ENCODE assay signal across 8 mouse cellular contexts in the genomic region with DNA sequence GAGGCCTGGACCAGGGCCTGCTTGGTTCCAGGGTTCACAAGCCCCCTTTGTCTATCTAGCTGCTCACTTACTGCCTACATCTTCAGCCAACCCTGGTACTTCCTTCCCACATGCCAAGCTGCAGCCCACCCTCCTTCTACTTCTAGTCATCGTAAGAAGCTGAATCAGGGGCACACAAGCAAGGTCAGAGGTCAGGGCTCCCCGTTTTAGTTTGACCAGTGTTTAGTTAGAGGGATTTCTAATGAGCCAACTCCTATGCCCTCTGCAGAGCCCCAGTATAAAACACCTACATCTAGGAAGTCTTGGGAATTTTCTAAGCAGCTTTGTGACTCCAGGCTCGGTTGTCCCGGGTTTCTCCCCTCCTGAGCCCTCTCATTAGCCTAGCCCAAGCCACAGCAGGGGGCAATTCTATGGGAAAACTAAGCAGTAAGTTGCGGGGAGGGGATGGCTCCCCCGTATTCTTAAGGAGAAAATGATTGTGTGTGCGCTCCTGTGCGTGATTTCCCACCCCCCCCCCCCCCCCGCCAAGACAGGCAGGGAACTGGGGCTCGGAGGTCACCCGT. TPM values are rescaled to one million over a fixed set of nuclear protein-coding genes. Genes with fewer than 3 reads are reported as not detected.
DNase-seq lines count a peak whose midpoint lies in the region; ATAC-seq and TF ChIP-seq lines count a peak whose summit lies in the region.

No protein-coding gene starts in this region.

- TF ChIP-seq EP300 in ES-Bruce4 (IDR thresholded peaks at IDR 0.05; ENCODE audit: insufficient read depth, low read depth, low read length): no peak
- no peak for TF ChIP-seq EP300 in liver, embryonic 14.5 days (IDR thresholded peaks at IDR 0.05; ENCODE audit: low read depth)

- H3K4me2 ChIP-seq in heart, embryonic 14.5 days (ENCODE audit: low read length): peak overlapping the region; percentile 75
- peak overlapping the region; percentile 63 for H3K4me2 ChIP-seq in forebrain, embryonic 12.5 days
- H3K4me2 ChIP-seq in liver, embryonic 14.5 days (ENCODE audit: low read depth): peak overlapping the region; percentile 99

- H3K27ac ChIP-seq in heart, embryonic 14.5 days (replicated peaks in 1 of 2; ENCODE audit: control insufficient read depth in 1 of 2, insufficient read depth in 1 of 2, low read depth in 2 of 2, low read length in 2 of 2): peak overlapping the region; percentile 77 to 82
- H3K27ac ChIP-seq in ES-Bruce4 (ENCODE audit: insufficient read depth, low read length): no peak overlapping the region
- H3K27ac ChIP-seq in forebrain, embryonic 12.5 days: peak overlapping the region; percentile 89
- no peak overlapping the region for H3K27ac ChIP-seq in liver, embryonic 14.5 days

- no peak for TF ChIP-seq CTCF in ES-Bruce4 (IDR thresholded peaks at IDR 0.05; ENCODE audit: low read depth, low read length)
- TF ChIP-seq CTCF in liver, embryonic 14.5 days (IDR thresholded peaks at IDR 0.05; ENCODE audit: low read depth): no peak

- H3K4me1 ChIP-seq in heart, embryonic 14.5 days (ENCODE audit: control insufficient read depth in 2 of 2, insufficient read depth in 2 of 2, low read length in 2 of 2): peaks cover 35 to 38% of the 10 kb centered on the region in 2 experiments
- no peaks in the 10 kb centered on the region for H3K4me1 ChIP-seq in ES-Bruce4 (ENCODE audit: control insufficient read depth, insufficient read depth, low read length)
- H3K4me1 ChIP-seq in forebrain, embryonic 12.5 days: peaks cover 70% of the 10 kb centered on the region
- peaks cover 23 to 37% of the 10 kb centered on the region in 2 experiments for H3K4me1 ChIP-seq in liver, embryonic 14.5 days (replicated peaks; ENCODE audit: control insufficient read depth in 2 of 2, insufficient read depth in 2 of 2, low read length in 1 of 2)

- H3K9ac ChIP-seq in heart, embryonic 14.5 days (ENCODE audit: low read length): peak overlapping the region; percentile 72
- peak overlapping the region; percentile 54 for H3K9ac ChIP-seq in ES-Bruce4 (ENCODE audit: low read depth, poor library complexity, severe bottlenecking)
- peak overlapping the region; percentile 25; the same call in 1 of the 2 replicates for H3K9ac ChIP-seq in forebrain, embryonic 12.5 days
- peak overlapping the region; percentile 69 for H3K9ac ChIP-seq in liver, embryonic 14.5 days (replicated peaks)

- peak overlapping the region; percentile 38 to 44 for H3K4me3 ChIP-seq in heart, embryonic 14.5 days (ENCODE audit: control insufficient read depth in 1 of 2, insufficient read depth in 1 of 2, low read depth in 1 of 2, low read length in 2 of 2)
- H3K4me3 ChIP-seq in ES-Bruce4 (ENCODE audit: low read depth, low read length): peak overlapping the region; percentile 72
- peak overlapping the region; percentile 32 for H3K4me3 ChIP-seq in forebrain, embryonic 12.5 days (replicated peaks)
- H3K4me3 ChIP-seq in liver, embryonic 14.5 days (ENCODE audit: insufficient read depth in 1 of 2, low read depth in 2 of 2, low read length in 2 of 2): peak overlapping the region; percentile 70 to 85

- WGBS in heart, embryonic 14.5 days: 8% methylated on average over 9 of the region's 11 CpGs
- WGBS in forebrain, embryonic 12.5 days: under 1% methylated on average over 9 of the region's 11 CpGs
- WGBS in liver, embryonic 14.5 days (ENCODE audit: insufficient replicate concordance): 16% methylated on average over 8 of the region's 11 CpGs

- ATAC-seq in heart, embryonic 14.5 days (ENCODE audit: insufficient number of reproducible peaks, insufficient read depth, low FRiP score, low read depth): no peak
- ATAC-seq in forebrain, embryonic 12.5 days (ENCODE audit: low FRiP score): peak; percentile 25
- no peak for ATAC-seq in liver, embryonic 14.5 days (ENCODE audit: insufficient read depth)

- H3K27me3 ChIP-seq in heart, embryonic 14.5 days (ENCODE audit: control insufficient read depth, insufficient read depth, low read length): no peaks in the 10 kb centered on the region
- H3K27me3 ChIP-seq in ES-Bruce4 (ENCODE audit: control insufficient read depth, insufficient read depth, low read length, poor library complexity, severe bottlenecking): no peaks in the 10 kb centered on the region
- peaks cover 78% of the 10 kb centered on the region for H3K27me3 ChIP-seq in forebrain, embryonic 12.5 days
- peaks cover 3% of the 10 kb centered on the region for H3K27me3 ChIP-seq in liver, embryonic 14.5 days (ENCODE audit: control insufficient read depth, insufficient read depth, low read length)

- no peak for DNase-seq in heart, postnatal 36 days
- no peak for DNase-seq in liver, embryonic 14.5 days (ENCODE audit: low read depth in 3 of 3, low spot score in 3 of 3)
- DNase-seq in right cerebral cortex, postnatal 14 days: no peak
- no peak for DNase-seq in adrenal gland, adult 8-10 months
- DNase-seq in lung, postnatal 36 days: no peak

- intact Hi-C loops in heart, postnatal 36 days (cut with DNase I): loop anchor here (2.0 kb wide), 1 partner anchor 34 kb away; no protein-coding TSS in a partner anchor

- no peak for TF ChIP-seq POLR2A in ES-Bruce4 (IDR thresholded peaks at IDR 0.05; ENCODE audit: insufficient read depth, low read length)

- peaks cover 21% of the 10 kb centered on the region for H3K36me3 ChIP-seq in heart, embryonic 14.5 days (ENCODE audit: control insufficient read depth, insufficient read depth, low read length)
- H3K36me3 ChIP-seq in ES-Bruce4 (ENCODE audit: control insufficient read depth, insufficient read depth, low read length, poor library complexity, severe bottlenecking): peaks cover 5% of the 10 kb centered on the region
- H3K36me3 ChIP-seq in forebrain, embryonic 12.5 days (replicated peaks): peaks cover 15% of the 10 kb centered on the region
- peaks cover 5% of the 10 kb centered on the region for H3K36me3 ChIP-seq in liver, embryonic 14.5 days (replicated peaks; ENCODE audit: control insufficient read depth, insufficient read depth, low read depth)

- H3K9me3 ChIP-seq in heart, embryonic 14.5 days (ENCODE audit: control insufficient read depth, low read length): no peaks in the 10 kb centered on the region
- H3K9me3 ChIP-seq in ES-Bruce4 (replicated peaks; ENCODE audit: control insufficient read depth, insufficient read depth, low read length, poor library complexity, severe bottlenecking): no peaks in the 10 kb centered on the region
- H3K9me3 ChIP-seq in forebrain, embryonic 12.5 days: no peaks in the 10 kb centered on the region
- no peaks in the 10 kb centered on the region for H3K9me3 ChIP-seq in liver, embryonic 14.5 days (ENCODE audit: control insufficient read depth, low read length)

RNA-seq across cellular contexts. Expression of a gene that starts 4.0 kb away (rescaled TPM):
- 21.6 and 21.8 TPM in 2 replicates for polyA plus RNA-seq in heart, embryonic 14.5 days (2014; fragmentation: Nextera tagmentation; extraction: Ambion mirVana)
- total RNA-seq in heart, postnatal 36 days (2021): 10 to 100 TPM in 1 of 2 experiments, 1 to 10 TPM in 1; 7.5 to 11.5 TPM
- polyA plus RNA-seq in ES-Bruce4 (2011; ENCODE audit: insufficient read depth, insufficient read length, low read depth, missing spikeins): 3.1 and 3.8 TPM in 2 replicates
- 14.3 and 16.5 TPM in 2 replicates for polyA plus RNA-seq in forebrain, embryonic 12.5 days (2016; fragmentation: Nextera tagmentation; extraction: Ambion mirVana)
- 5.2 and 6.5 TPM in 2 replicates for polyA plus RNA-seq in liver, embryonic 14.5 days (2012; rRNA removed)
- 0.82 and 0.90 TPM in 2 replicates for polyA plus RNA-seq in liver, embryonic 14.5 days (2014; fragmentation: Nextera tagmentation; extraction: Ambion mirVana)
- total RNA-seq in adrenal gland, adult 8-10 months (2022): 100 to 1,000 TPM in 2 of 4 experiments, 10 to 100 TPM in 2; 50.6 to 211 (median 117) TPM

RNA-seq across cellular contexts. Expression of a gene that starts 11.0 kb away (rescaled TPM):
- 367 and 598 TPM in 2 replicates for polyA plus RNA-seq in heart, embryonic 14.5 days (2014; fragmentation: Nextera tagmentation; extraction: Ambion mirVana)
- total RNA-seq in heart, postnatal 36 days (2021): 1,000 to 10,000 TPM in 1 of 2 experiments, 100 to 1,000 TPM in 1; 977 to 1,076 TPM
- polyA plus RNA-seq in ES-Bruce4 (2011; ENCODE audit: insufficient read depth, insufficient read length, low read depth, missing spikeins): 148 and 152 TPM in 2 replicates
- polyA plus RNA-seq in forebrain, embryonic 12.5 days (2016; fragmentation: Nextera tagmentation; extraction: Ambion mirVana): 520 TPM in 2 replicates
- polyA plus RNA-seq in liver, embryonic 14.5 days (2012; rRNA removed): 113 and 134 TPM in 2 replicates
- 139 and 156 TPM in 2 replicates for polyA plus RNA-seq in liver, embryonic 14.5 days (2014; fragmentation: Nextera tagmentation; extraction: Ambion mirVana)
- 1,000 to 10,000 TPM in 3 of 4 experiments, 100 to 1,000 TPM in 1; 989 to 1,424 (median 1,166) TPM for total RNA-seq in adrenal gland, adult 8-10 months (2022)

RNA-seq across cellular contexts. Expression of a gene that starts 25.3 kb away (rescaled TPM):
- 54.9 and 57.4 TPM in 2 replicates for polyA plus RNA-seq in heart, embryonic 14.5 days (2014; fragmentation: Nextera tagmentation; extraction: Ambion mirVana)
- total RNA-seq in heart, postnatal 36 days (2021): 10 to 100 TPM; 50.7 to 51.7 TPM
- 32.0 and 35.3 TPM in 2 replicates for polyA plus RNA-seq in ES-Bruce4 (2011; ENCODE audit: insufficient read depth, insufficient read length, low read depth, missing spikeins)
- polyA plus RNA-seq in forebrain, embryonic 12.5 days (2016; fragmentation: Nextera tagmentation; extraction: Ambion mirVana): 74.8 and 75.9 TPM in 2 replicates
- polyA plus RNA-seq in liver, embryonic 14.5 days (2012; rRNA removed): 14.8 and 17.0 TPM in 2 replicates
- polyA plus RNA-seq in liver, embryonic 14.5 days (2014; fragmentation: Nextera tagmentation; extraction: Ambion mirVana): 17.3 and 17.4 TPM in 2 replicates
- 100 to 1,000 TPM in 2 of 4 experiments, 10 to 100 TPM in 2; 90.2 to 105 (median 98.1) TPM for total RNA-seq in adrenal gland, adult 8-10 months (2022)

RNA-seq across cellular contexts. Expression of a gene that starts 30.6 kb away (rescaled TPM):
- polyA plus RNA-seq in heart, embryonic 14.5 days (2014; fragmentation: Nextera tagmentation; extraction: Ambion mirVana): 30.7 and 35.3 TPM in 2 replicates
- 1 to 10 TPM; 7.5 to 8.5 TPM for total RNA-seq in heart, postnatal 36 days (2021)
- 15.0 and 18.5 TPM in 2 replicates for polyA plus RNA-seq in ES-Bruce4 (2011; ENCODE audit: insufficient read depth, insufficient read length, low read depth, missing spikeins)
- polyA plus RNA-seq in forebrain, embryonic 12.5 days (2016; fragmentation: Nextera tagmentation; extraction: Ambion mirVana): 3.1 and 4.3 TPM in 2 replicates
- polyA plus RNA-seq in liver, embryonic 14.5 days (2012; rRNA removed): 4.5 and 4.8 TPM in 2 replicates
- polyA plus RNA-seq in liver, embryonic 14.5 days (2014; fragmentation: Nextera tagmentation; extraction: Ambion mirVana): 5.6 and 5.8 TPM in 2 replicates
- total RNA-seq in adrenal gland, adult 8-10 months (2022): 100 to 1,000 TPM in 2 of 4 experiments, 10 to 100 TPM in 2; 32.2 to 138 (median 85.6) TPM

RNA-seq across cellular contexts. Expression of a gene that starts 35.8 kb away (rescaled TPM):
- polyA plus RNA-seq in heart, embryonic 14.5 days (2014; fragmentation: Nextera tagmentation; extraction: Ambion mirVana): 0.35 and 0.84 TPM in 2 replicates
- 1 to 10 TPM; 2.6 to 2.7 TPM for total RNA-seq in heart, postnatal 36 days (2021)
- polyA plus RNA-seq in ES-Bruce4 (2011; ENCODE audit: insufficient read depth, insufficient read length, low read depth, missing spikeins): 3.2 and 3.9 TPM in 2 replicates
- polyA plus RNA-seq in forebrain, embryonic 12.5 days (2016; fragmentation: Nextera tagmentation; extraction: Ambion mirVana): 2.2 and 2.7 TPM in 2 replicates
- polyA plus RNA-seq in liver, embryonic 14.5 days (2012; rRNA removed): 2.3 and 2.4 TPM in 2 replicates
- 0.11 and 0.34 TPM in 2 replicates for polyA plus RNA-seq in liver, embryonic 14.5 days (2014; fragmentation: Nextera tagmentation; extraction: Ambion mirVana)
- 1 to 10 TPM; 1.2 to 1.7 (median 1.3) TPM for total RNA-seq in adrenal gland, adult 8-10 months (2022)

Comparison
In these comparisons a context has a peak if more than half of its experiments do, and no peak if none do; other contexts are left out.
1. H3K27ac ChIP-seq: peak in heart, embryonic 14.5 days (2 of 2) and forebrain, embryonic 12.5 days (single experiment); none in ES-Bruce4 (single experiment) and liver, embryonic 14.5 days (single experiment).
2. Peak in every context shown above with its lines, with median percentiles within 50 percentile points of each other: H3K4me2 ChIP-seq, H3K4me3 ChIP-seq and H3K9ac ChIP-seq.